In genomic region chr10:84147305-84147984, GRCm38 (mm10) we compare ENCODE assay signal across 14 mouse cellular contexts.
"Had no signal": no experiment of that assay in that cellular context is flagged by ENCODE, and none has a peak within 500 bp of the region (broad histone marks: within the 10 kb centered on the region; RNA-seq: fewer than 3 reads in every experiment).

No protein-coding gene starts in this region.

- H3K9me3 ChIP-seq: limb, embryonic 15.5 days; neural tube, embryonic 13.5 days had no signal

- H3K36me3 ChIP-seq: limb, embryonic 15.5 days; neural tube, embryonic 13.5 days had no signal

- H3K27me3 ChIP-seq: limb, embryonic 15.5 days; neural tube, embryonic 13.5 days had no signal

- DNase-seq: kidney, adult 9 months; kidney, postnatal 36 days; lung, adult 18-20 months; lung, postnatal 4 days; midbrain, embryonic 14.5 days; right cerebral cortex, postnatal 14 days; thymus, postnatal 4 days had no signal

- H3K4me1 ChIP-seq: neural tube, embryonic 13.5 days had no signal

- ATAC-seq: intestine, postnatal 0 days had no signal

- H3K4me3 ChIP-seq: left cerebral cortex, adult 2 months; limb, embryonic 15.5 days; neural tube, embryonic 13.5 days had no signal

- H3K9ac ChIP-seq: limb, embryonic 15.5 days; liver, embryonic 14.5 days; neural tube, embryonic 13.5 days had no signal

- H3K27ac ChIP-seq: kidney, postnatal 0 days; left cerebral cortex, adult 2 months; limb, embryonic 15.5 days; liver, embryonic 14.5 days; neural tube, embryonic 13.5 days; stomach, postnatal 0 days had no signal

- H3K4me2 ChIP-seq: limb, embryonic 15.5 days; neural tube, embryonic 13.5 days had no signal
